Mouse (Mus musculus) gastrocnemius, adult 2 months (tissue): ENCODE measurements around the gene Sparc. TPM values are rescaled to one million over a fixed set of nuclear protein-coding genes. Genes with fewer than 3 reads are reported as not detected.

Experiments
- DNase-seq: peaks from one replicate; pipeline ENCODE4 v3.0.0; 2022
- H3K27ac ChIP-seq: fragments of 200-600 bp; 2 replicates; pipeline ENCODE4 v1.8.1; 2022; ENCODE audit warnings: mild to moderate bottlenecking
- H3K4me3 ChIP-seq: fragments of 200-600 bp; 2 replicates; pipeline ENCODE4 v1.8.1; 2022; ENCODE audit warnings: mild to moderate bottlenecking, moderate library complexity
- CTCF ChIP-seq: fragments of 200-600 bp; IDR thresholded peaks from 2 replicates; pipeline ENCODE4 v1.8.1; 2022; ENCODE audit warnings: antibody characterized with exemption, mild to moderate bottlenecking, moderate library complexity
- intact Hi-C: fragments of 180-260 bp; cut with DNase I; formaldehyde crosslinking; loops from one replicate; pipeline ENCODE4 v1.15.1; 2025
- total RNA-seq, 2 experiments: library from RNA; stranded (reverse); gene quantifications; 2 replicates each; pipeline ENCODE4 v1.2.3; 2021

The Sparc gene
- total RNA-seq, 2 experiments from 2014 or later: 276 to 473 TPM

DNA sequence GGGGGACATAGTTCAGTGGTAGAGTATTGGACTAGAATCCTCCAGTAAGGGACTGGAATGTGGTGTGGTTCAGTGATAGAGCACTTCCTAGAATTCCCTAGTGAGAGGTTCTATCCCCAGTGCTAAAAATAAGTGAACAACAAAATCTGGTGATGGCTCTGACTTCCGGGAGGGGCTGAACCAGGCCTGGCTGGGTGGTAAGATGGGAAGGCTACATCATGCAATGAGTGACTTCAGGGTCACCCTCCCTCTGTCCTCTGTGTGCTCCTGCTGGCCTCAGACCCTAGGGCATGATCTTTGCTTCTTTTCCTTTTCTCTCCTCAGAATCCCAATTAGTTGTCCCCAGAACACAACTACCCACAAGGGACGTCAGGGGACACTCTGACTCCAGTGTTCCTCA, 25.9 kb downstream of the Sparc start:
- peak; percentile 11; the same call in 1 of the 2 replicates for TF ChIP-seq CTCF
- intact Hi-C loops: no loop called here
- no peak for DNase-seq
- H3K4me3 ChIP-seq: no peak overlapping the region
- peak overlapping the region; percentile 78 for H3K27ac ChIP-seq

DNA sequence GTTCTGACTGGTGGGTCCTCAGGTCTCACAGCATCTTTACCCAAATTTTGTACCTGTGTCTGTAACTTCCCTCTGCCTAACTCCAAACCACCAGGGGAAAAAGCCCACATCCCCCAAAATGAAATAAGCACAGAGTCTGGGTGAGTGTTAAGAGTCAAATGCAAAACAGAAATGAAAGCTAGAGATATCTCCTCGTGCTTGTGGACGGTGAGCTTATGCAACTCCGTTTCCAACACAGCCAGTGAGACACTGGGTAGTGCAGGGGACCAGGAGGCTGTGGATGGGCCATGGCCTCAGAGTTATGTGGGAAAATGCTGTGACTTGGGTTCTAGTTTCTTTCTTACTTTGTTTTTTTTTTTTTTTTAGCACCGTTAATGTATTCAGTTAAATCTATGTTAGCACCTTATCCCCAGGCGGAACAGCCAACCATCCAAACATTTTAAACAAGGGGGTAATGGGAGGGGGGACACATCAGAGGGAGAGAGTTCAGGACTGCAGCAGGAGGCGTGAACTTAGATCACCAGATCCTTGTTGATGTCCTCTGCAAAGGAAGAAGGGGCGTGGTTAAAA, 27.8 kb downstream of the Sparc start:
- no peak for DNase-seq
- Histone ChIP-seq H3K27ac (peak overlapping the region; percentile 73), H3K4me3 (no peak overlapping the region)
- TF ChIP-seq CTCF: no peak
- intact Hi-C loops: no loop called here

DNA sequence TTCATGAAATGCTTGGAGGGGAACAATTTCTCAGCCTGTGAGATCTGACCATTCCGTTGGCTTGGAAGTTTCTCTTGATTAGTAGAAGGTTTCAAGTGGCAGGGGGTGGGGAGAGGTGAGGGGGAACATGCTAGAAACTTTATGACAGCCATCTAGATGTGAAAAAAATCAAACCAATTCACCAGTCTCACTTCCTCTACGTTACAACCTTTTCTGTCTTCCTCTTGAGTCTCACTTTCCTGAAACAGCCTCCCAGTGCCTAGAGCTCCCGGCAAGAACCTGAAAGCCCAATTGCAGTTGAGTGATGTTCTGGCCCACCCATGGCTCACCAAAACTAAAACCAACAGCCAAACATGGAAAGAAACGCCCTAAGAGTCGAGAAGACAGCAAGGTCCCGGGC, 28.4 kb downstream of the Sparc start:
- intact Hi-C loops: loop anchor here (5.0 kb wide), 1 partner anchor 33 kb away; no protein-coding TSS in a partner anchor
- no peak overlapping the region for H3K4me3 ChIP-seq
- TF ChIP-seq CTCF: no peak
- peak overlapping the region; percentile 73 for H3K27ac ChIP-seq
- DNase-seq: no peak

DNA sequence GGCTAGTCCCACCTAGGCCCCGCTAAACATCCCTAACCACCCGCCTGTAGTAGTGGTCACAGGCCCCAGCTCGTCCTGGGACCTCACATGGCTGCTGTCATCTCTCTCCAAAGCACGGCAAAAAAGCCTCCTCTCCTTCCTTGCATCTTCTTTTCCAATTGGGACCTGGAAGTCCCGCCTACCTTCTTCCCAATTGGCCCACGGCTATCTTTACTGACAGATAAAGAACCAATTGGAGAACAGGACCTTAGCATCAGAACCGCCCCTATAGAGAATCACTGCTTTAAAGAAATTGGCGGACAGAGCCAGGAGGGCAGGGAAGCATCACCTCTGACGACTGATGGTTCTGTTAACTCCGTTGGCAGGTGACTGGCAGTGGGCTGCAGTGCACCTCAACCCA, 30.5 kb downstream of the Sparc start:
- TF ChIP-seq CTCF: no peak
- Histone ChIP-seq H3K4me3 (no peak overlapping the region), H3K27ac (peak overlapping the region; percentile 68)
- DNase-seq: peak; percentile 56
- intact Hi-C loops: loop anchor here (5.0 kb wide), 1 partner anchor 35 kb away; no protein-coding TSS in a partner anchor

DNA sequence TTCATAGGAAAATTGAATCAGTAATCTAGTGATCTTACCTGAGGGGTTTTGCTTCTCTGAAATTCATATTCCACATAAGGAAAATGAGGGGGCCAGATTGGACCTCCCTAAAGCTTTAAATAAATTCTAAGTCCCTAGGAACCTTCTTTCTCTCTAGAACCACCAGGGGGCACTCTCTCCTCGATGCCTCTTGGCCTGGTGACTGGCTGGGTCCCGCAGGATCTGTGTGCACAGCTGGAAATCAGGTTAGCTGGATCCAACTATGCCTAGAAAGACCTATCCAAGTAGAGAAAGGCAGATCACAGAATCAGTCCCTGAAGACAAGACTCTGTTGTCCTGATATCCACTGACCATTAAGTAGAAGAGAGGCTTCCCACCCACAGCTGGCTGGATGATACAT, 33.2 kb downstream of the Sparc start:
- Histone ChIP-seq H3K27ac (peak overlapping the region; percentile 64), H3K4me3 (no peak overlapping the region)
- intact Hi-C loops: loop anchor here (1.0 to 5.0 kb wide), 2 partner anchors 38 to 57 kb away; no protein-coding TSS in a partner anchor
- peak; percentile 76 for DNase-seq
- peak; percentile 90 for TF ChIP-seq CTCF

DNA sequence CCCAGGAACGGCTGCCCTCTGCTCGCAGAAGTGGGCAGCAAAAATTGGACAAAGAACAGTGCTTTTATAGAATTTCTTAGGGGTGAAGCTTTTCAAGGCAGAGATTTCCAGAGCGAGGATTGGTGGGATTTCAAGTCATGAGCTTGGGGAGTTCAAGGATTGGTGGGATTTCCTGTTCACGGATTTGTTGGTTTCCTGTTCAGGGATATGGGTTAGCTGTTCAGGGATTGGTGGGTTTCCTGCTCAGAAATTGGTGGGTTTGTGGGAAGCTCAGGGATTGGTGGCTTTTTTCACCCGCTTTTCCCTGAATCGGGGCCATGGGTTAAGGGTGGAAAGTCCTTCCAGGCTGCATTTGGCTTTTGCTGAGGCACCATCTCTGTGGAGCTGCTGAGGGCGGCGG, 35.4 kb downstream of the Sparc start:
- no peak for TF ChIP-seq CTCF
- no peak for DNase-seq
- intact Hi-C loops: no loop called here
- Histone ChIP-seq H3K27ac (no peak overlapping the region), H3K4me3 (no peak overlapping the region)

DNA sequence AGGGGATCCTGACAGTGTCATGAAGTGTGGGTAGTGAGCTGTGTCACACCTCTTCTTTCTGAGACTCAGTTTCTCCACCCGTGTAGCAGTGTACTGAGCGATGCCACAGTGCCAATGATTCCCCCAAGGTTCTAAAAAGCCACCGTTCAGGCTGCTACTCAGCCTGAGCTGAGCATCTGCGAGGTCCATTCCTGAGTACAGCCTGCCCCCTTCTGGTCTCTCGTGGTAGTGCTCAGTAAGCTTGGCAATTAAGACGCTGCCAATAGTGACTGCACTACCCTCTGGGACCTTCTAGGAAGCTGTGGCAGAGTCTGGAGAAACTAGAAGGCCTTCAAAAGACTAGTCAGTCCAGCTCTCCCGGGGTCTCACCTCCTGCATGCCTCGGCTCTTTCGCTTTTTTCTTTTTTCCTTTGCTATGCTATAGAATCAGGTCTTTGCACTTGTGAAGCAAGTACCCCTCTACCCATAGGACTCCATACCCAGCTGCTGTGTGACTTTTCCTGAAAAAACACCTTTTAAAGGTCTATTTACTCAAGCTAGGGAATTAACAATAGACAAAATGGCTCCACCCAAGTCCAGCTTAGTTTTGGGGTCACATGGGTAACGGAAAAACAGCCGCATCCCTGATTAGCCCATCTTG, 36.4 kb downstream of the Sparc start:
- DNase-seq: peak; percentile 89
- peak; percentile 96 for TF ChIP-seq CTCF
- Histone ChIP-seq H3K27ac (no peak overlapping the region), H3K4me3 (no peak overlapping the region)
- intact Hi-C loops: loop anchor here (1.0 kb wide), 1 partner anchor 182 kb away; the partner anchor contains the start of gene Slc36a1

DNA sequence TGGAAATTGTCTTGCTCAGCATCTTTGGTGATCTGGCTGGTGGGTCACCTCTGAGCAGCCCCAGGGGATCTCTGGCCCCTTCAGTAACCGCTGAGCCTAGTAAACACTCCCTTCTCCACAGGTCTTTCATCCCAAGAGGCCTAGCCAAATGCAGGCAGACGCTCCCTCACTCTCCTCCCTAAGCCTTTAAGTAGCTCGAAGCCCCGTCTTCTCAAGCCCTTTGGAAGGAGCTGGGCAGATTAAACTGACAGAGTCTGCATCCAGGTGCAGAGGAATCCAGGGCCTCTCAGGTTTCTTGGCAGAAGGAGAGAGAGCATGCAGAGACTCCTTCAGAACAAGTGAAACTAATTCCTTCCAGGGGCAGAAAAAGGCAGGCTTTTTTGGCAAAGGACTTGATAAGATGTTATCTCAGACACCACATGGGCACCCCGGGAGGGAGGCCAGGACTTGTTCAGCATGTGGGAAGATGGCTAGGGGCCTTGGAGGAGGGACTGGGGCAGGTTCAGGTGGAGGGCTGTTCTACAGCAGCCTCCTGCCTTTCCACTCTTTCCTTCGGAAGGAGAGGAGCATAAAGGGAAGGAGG, 39.4 kb downstream of the Sparc start:
- Histone ChIP-seq H3K27ac (no peak overlapping the region), H3K4me3 (no peak overlapping the region)
- TF ChIP-seq CTCF: no peak
- no peak for DNase-seq
- intact Hi-C loops: loop anchor here (2.0 kb wide), 1 partner anchor 123 kb away; no protein-coding TSS in a partner anchor

DNA sequence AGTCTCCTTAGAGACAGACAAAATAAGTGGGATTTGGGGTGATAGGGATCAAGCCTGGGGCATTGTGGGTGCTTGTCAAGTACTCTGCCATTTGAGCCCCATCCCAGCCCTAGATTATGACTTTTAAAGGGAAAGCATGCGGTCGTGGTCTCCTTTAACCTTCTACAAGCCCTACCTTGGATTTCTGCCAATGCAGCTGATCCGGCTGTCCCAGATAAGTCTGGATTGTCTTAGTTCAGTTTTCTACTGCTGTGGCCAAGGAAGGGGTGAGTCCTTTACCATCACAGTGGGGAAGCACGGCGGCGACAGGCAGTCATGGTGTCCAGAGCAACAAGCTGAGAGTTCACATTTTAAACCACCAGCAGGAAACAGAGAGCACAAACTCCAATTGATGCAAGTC, 42.1 kb downstream of the Sparc start:
- Histone ChIP-seq H3K4me3 (no peak overlapping the region), H3K27ac (no peak overlapping the region)
- no peak for TF ChIP-seq CTCF
- intact Hi-C loops: no loop called here
- no peak for DNase-seq

DNA sequence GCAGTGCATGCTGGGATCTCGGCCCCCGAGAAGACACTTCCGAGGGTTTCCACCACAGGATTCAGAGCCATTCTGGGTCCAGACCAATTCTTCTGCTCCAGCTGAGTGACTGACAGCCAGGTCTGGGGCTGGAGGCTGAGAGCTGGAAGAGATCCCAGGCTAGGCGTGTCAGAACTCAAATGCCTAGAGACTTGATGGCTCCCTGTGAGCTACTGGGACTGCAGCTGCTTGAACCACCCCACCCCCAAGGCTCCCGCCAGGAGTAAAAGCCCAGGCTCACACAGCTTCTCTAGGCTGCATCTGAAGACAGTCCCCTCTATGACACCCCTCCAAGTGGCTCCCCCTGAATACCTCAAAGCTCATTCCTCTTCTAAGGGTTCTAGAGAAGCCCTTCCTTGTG, 44.6 kb downstream of the Sparc start:
- no peak for TF ChIP-seq CTCF
- no peak overlapping the region for H3K4me3 ChIP-seq
- peak; percentile 91 for DNase-seq
- H3K27ac ChIP-seq: no peak overlapping the region
- intact Hi-C loops: no loop called here

DNA sequence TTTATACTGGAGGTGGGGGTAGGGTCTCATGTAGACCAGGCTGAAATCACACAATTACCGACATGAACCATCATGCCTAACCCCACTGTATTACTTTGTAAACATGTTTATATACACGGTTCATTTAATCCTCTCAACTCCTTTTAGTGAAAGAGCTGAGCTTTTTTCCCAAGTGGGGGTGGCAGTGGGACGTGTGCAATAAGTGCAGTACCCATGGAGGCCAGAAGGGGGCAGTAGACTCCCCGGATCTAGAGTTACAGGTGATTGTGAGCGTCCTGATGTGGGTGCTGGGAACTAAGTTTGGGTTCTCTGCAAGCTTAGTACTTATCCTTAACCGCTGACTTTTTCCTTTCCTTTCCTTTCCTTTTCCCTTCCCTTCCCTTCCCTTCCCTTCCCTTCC, 49.1 kb downstream of the Sparc start:
- Histone ChIP-seq H3K4me3 (no peak overlapping the region), H3K27ac (no peak overlapping the region)
- DNase-seq: no peak
- intact Hi-C loops: no loop called here
- peak; percentile 65 for TF ChIP-seq CTCF

DNA sequence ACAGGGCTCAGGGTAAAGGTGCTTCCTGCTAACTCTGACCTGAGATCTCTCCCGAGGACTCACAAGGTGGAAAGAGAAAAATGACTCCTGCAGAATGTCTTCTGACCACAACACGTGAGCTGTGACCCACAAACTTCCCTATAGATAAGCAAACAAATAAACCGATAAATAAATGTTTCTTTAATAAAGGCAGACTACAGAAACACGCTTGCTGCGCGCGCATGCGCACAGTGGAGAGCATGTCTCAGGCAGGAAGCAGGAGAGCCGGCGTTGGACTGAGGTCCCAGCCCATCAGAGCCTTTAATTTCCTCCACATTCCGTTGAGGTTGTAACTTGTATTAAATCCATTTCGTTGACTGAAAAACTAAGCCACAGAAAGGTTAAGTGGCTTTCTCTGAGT, 49.6 kb downstream of the Sparc start:
- Histone ChIP-seq H3K27ac (no peak overlapping the region), H3K4me3 (no peak overlapping the region)
- no peak for DNase-seq
- intact Hi-C loops: no loop called here
- TF ChIP-seq CTCF: no peak

DNA sequence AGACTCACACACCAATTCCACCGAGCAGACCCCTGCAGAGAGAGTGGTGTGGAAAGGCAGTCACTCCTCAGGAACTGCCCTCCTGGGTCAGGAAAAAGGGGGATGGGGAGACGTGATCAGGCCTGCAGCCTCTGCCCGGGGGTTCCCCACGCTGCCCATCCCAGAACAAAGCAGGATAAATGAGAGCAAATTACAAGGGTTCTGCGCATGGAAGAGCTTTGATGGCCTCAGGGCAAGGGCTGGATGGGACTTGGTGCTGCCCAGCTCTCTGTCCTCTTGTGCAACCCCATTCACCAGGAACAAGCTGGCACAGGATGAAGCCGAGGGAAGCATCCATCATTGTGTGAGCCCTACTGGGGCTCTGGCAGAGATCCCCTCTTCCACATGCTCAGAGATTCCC, 51.0 kb downstream of the Sparc start:
- no peak for TF ChIP-seq CTCF
- intact Hi-C loops: no loop called here
- DNase-seq: no peak

More for the DNA sequence above, 51.0 kb downstream of the Sparc start:
- H3K27ac ChIP-seq: no peak overlapping the region
- no peak overlapping the region for H3K4me3 ChIP-seq
